Mouse (Mus musculus) midbrain, embryonic 10.5 days (tissue): Measurements from ENCODE around the gene Zrsr1. TPM values are rescaled to one million over a fixed set of nuclear protein-coding genes. Genes with fewer than 3 reads are reported as not detected.

ENCODE experiments used
- DNase-seq: peaks from one replicate; pipeline ENCODE4 v3.0.0-alpha.2; 2017; ENCODE audit warnings: low spot score
- H3K27ac ChIP-seq: fragments of 300-500 bp; sonication (generic); replicated peaks from 2 replicates; pipeline ENCODE4 v1.5.1; 2016; ENCODE audit warnings: mild to moderate bottlenecking
- H3K27me3 ChIP-seq: fragments of 300-500 bp; sonication (generic); 2 replicates; pipeline ENCODE4 v1.6.1; 2016; ENCODE audit warnings: low read depth, mild to moderate bottlenecking; ENCODE audit not compliant: poor library complexity, severe bottlenecking
- H3K36me3 ChIP-seq: fragments of 300-500 bp; sonication (generic); 2 replicates; pipeline ENCODE4 v1.6.1; 2016; ENCODE audit warnings: mild to moderate bottlenecking, moderate library complexity
- H3K4me1 ChIP-seq: fragments of 300-500 bp; sonication (generic); 2 replicates; pipeline ENCODE4 v1.6.1; 2016
- H3K4me3 ChIP-seq: fragments of 300-500 bp; sonication (generic); 2 replicates; pipeline ENCODE4 v1.5.1; 2016; ENCODE audit warnings: mild to moderate bottlenecking, moderate library complexity
- H3K9me3 ChIP-seq: fragments of 300-500 bp; sonication (generic); replicated peaks from 2 replicates; pipeline ENCODE4 v1.6.1; 2016; ENCODE audit warnings: mild to moderate bottlenecking
- WGBS: fragments of 180-500 bp; shearing (Covaris S2); methylation state at CpG from one replicate; pipeline ENCODE4 v1.1.7; 2016; 5-methylcytosine and 5-hydroxymethylcytosine counted together
- polyA plus RNA-seq: library from polyadenylated mRNA; unstranded; fragments of >200 nt; fragmentation: Nextera tagmentation; extraction: Ambion mirVana; gene quantifications from 2 replicates; pipeline ENCODE4 v1.2.1, GENCODE M21; 2016

Gene Zrsr1
- polyA plus RNA-seq, 1 experiment from 2014 or later = 2.9 TPM

- no peak overlapping the region for H3K27ac ChIP-seq
- H3K9me3 ChIP-seq = no peaks in the 10 kb centered on the region
- no peak for DNase-seq
- H3K36me3 ChIP-seq = peaks cover 33% of the 10 kb centered on the region
- no peak overlapping the region for H3K4me3 ChIP-seq
- no peaks in the 10 kb centered on the region for H3K4me1 ChIP-seq
- H3K27me3 ChIP-seq = no peaks in the 10 kb centered on the region
- 90% methylated on average over 7 of the region's 7 CpGs for WGBS
These were observed 19.1 kb upstream of the Zrsr1 start for GRCm38 (mm10) chr11:22952668-22953067.

- H3K9me3 ChIP-seq = no peaks in the 10 kb centered on the region
- no peak overlapping the region for H3K27ac ChIP-seq
- no peak overlapping the region for H3K4me3 ChIP-seq
- no peaks in the 10 kb centered on the region for H3K4me1 ChIP-seq
- H3K36me3 ChIP-seq = peaks cover 33% of the 10 kb centered on the region
- WGBS = 95% methylated on average over 6 of the region's 6 CpGs
- H3K27me3 ChIP-seq = no peaks in the 10 kb centered on the region
- DNase-seq = no peak
These were observed 15.5 kb upstream of the Zrsr1 start for GRCm38 (mm10) chr11:22956346-22956745.

GRCm38 (mm10) chr11:22956830-22957229 is 15.0 kb upstream of the Zrsr1 start:
- Histone ChIP-seq H3K27ac (no peak overlapping the region), H3K27me3 (no peaks in the 10 kb centered on the region), H3K4me3 (no peak overlapping the region), H3K9me3 (no peaks in the 10 kb centered on the region), H3K36me3 (peaks cover 33% of the 10 kb centered on the region), H3K4me1 (no peaks in the 10 kb centered on the region)
- peak; percentile 19 for DNase-seq
- 81% methylated on average over 4 of the region's 4 CpGs for WGBS

GRCm38 (mm10) chr11:22957791-22958374 is 13.9 kb upstream of the Zrsr1 start:
- Histone ChIP-seq H3K27ac (no peak overlapping the region), H3K9me3 (no peaks in the 10 kb centered on the region), H3K4me1 (no peaks in the 10 kb centered on the region), H3K36me3 (peaks cover 29% of the 10 kb centered on the region), H3K4me3 (no peak overlapping the region), H3K27me3 (no peaks in the 10 kb centered on the region)
- 88% methylated on average over 4 of the region's 4 CpGs for WGBS
- DNase-seq = no peak

- Histone ChIP-seq H3K9me3 (peaks cover 10% of the 10 kb centered on the region; the same call in 1 of the 2 replicates), H3K27ac (no peak overlapping the region), H3K27me3 (no peaks in the 10 kb centered on the region), H3K4me3 (no peak overlapping the region), H3K4me1 (no peaks in the 10 kb centered on the region), H3K36me3 (peaks cover 8% of the 10 kb centered on the region)
- WGBS = 81% methylated on average over 1 of the region's 1 CpGs
- DNase-seq = no peak
These were observed 9.7 kb upstream of the Zrsr1 start for GRCm38 (mm10) chr11:22962101-22962500.

- no peaks in the 10 kb centered on the region for H3K4me1 ChIP-seq
- H3K9me3 ChIP-seq = peaks cover 23% of the 10 kb centered on the region; the same call in 1 of the 2 replicates
- DNase-seq = no peak
- H3K27ac ChIP-seq = no peak overlapping the region
- 86% methylated on average over 4 of the region's 4 CpGs for WGBS
- peaks cover 26% of the 10 kb centered on the region for H3K36me3 ChIP-seq
- no peaks in the 10 kb centered on the region for H3K27me3 ChIP-seq
- H3K4me3 ChIP-seq = no peak overlapping the region
These were observed 7.4 kb upstream of the Zrsr1 start for GRCm38 (mm10) chr11:22964401-22964800.

- Histone ChIP-seq H3K36me3 (peaks cover 29% of the 10 kb centered on the region), H3K9me3 (peaks cover 26% of the 10 kb centered on the region; the same call in 1 of the 2 replicates), H3K4me3 (no peak overlapping the region), H3K4me1 (no peaks in the 10 kb centered on the region), H3K27me3 (no peaks in the 10 kb centered on the region), H3K27ac (no peak overlapping the region)
- 82% methylated on average over 4 of the region's 4 CpGs for WGBS
- no peak for DNase-seq
These were observed 6.3 kb upstream of the Zrsr1 start for GRCm38 (mm10) chr11:22965503-22965902.

GRCm38 (mm10) chr11:22969486-22969885 is 2.3 kb upstream of the Zrsr1 start:
- Histone ChIP-seq H3K27me3 (no peaks in the 10 kb centered on the region), H3K36me3 (peaks cover 65% of the 10 kb centered on the region), H3K9me3 (peaks cover 49% of the 10 kb centered on the region), H3K27ac (no peak overlapping the region), H3K4me1 (peaks cover 18% of the 10 kb centered on the region), H3K4me3 (no peak overlapping the region)
- WGBS = 74% methylated on average over 6 of the region's 6 CpGs
- DNase-seq = no peak

- Histone ChIP-seq H3K9me3 (peaks cover 49% of the 10 kb centered on the region), H3K27ac (no peak overlapping the region), H3K27me3 (no peaks in the 10 kb centered on the region), H3K4me1 (peaks cover 27% of the 10 kb centered on the region), H3K4me3 (no peak overlapping the region), H3K36me3 (peaks cover 65% of the 10 kb centered on the region)
- WGBS = 89% methylated on average over 1 of the region's 1 CpGs
- DNase-seq = no peak
These were observed 1.3 kb upstream of the Zrsr1 start for GRCm38 (mm10) chr11:22970546-22970945.

- 51% methylated on average over 46 of the region's 46 CpGs for WGBS
- Histone ChIP-seq H3K4me1 (peaks cover 41% of the 10 kb centered on the region), H3K9me3 (peaks cover 31% of the 10 kb centered on the region), H3K36me3 (peaks cover 69% of the 10 kb centered on the region), H3K4me3 (peak overlapping the region; percentile 71), H3K27ac (peak overlapping the region; percentile 85), H3K27me3 (no peaks in the 10 kb centered on the region)
- DNase-seq = peak; percentile 71
These were observed 1.1 kb downstream of the Zrsr1 start for GRCm38 (mm10) chr11:22972746-22973526.

GRCm38 (mm10) chr11:22973599-22973998 is 1.8 kb downstream of the Zrsr1 start:
- peaks cover 69% of the 10 kb centered on the region for H3K36me3 ChIP-seq
- H3K27ac ChIP-seq = peak overlapping the region; percentile 82

GRCm38 (mm10) chr11:22978215-22978614 is 6.4 kb downstream of the Zrsr1 start:
- WGBS = 93% methylated on average over 3 of the region's 3 CpGs
- H3K4me1 ChIP-seq = peaks cover 45% of the 10 kb centered on the region

More at GRCm38 (mm10) chr11:22973599-22973998, 1.8 kb downstream of the Zrsr1 start:
- Histone ChIP-seq H3K27me3 (no peaks in the 10 kb centered on the region), H3K4me1 (peaks cover 41% of the 10 kb centered on the region), H3K4me3 (peak overlapping the region; percentile 71), H3K9me3 (peaks cover 27% of the 10 kb centered on the region)
- WGBS = 49% methylated on average over 14 of the region's 14 CpGs
- no peak for DNase-seq

GRCm38 (mm10) chr11:22978711-22979110 is 6.9 kb downstream of the Zrsr1 start:
- Histone ChIP-seq H3K36me3 (peaks cover 41% of the 10 kb centered on the region), H3K4me3 (no peak overlapping the region), H3K4me1 (peaks cover 45% of the 10 kb centered on the region), H3K27ac (no peak overlapping the region), H3K27me3 (no peaks in the 10 kb centered on the region), H3K9me3 (no peaks in the 10 kb centered on the region; the same call in 1 of the 2 replicates)
- 93% methylated on average over 1 of the region's 1 CpGs for WGBS
- no peak for DNase-seq

More at GRCm38 (mm10) chr11:22978215-22978614, 6.4 kb downstream of the Zrsr1 start:
- Histone ChIP-seq H3K4me3 (no peak overlapping the region), H3K27me3 (no peaks in the 10 kb centered on the region), H3K36me3 (peaks cover 46% of the 10 kb centered on the region), H3K9me3 (no peaks in the 10 kb centered on the region; the same call in 1 of the 2 replicates), H3K27ac (no peak overlapping the region)
- no peak for DNase-seq
